Mouse (Mus musculus): Measurements from ENCODE around the gene Olfr552. TPM values are rescaled to one million over a fixed set of nuclear protein-coding genes. Genes with fewer than 3 reads are reported as not detected.
A peak's percentile ranks its signal among the peaks of the same experiment; 100 is the strongest.
"Not testable (repeated sequence)": the region's sequence is repeated elsewhere in the genome, so short reads cannot be mapped to it uniquely, and the experiment has no call there.

Gene Olfr552
- polyA plus RNA-seq, 1 experiment: not detected

- no peak for DNase-seq
- 85% methylated on average over 3 of the region's 3 CpGs for WGBS
- Histone ChIP-seq H3K36me3 (ENCODE audit: control insufficient read depth, insufficient read depth, low read length) (no peaks in the 10 kb centered on the region), H3K4me3 (ENCODE audit: insufficient read depth, low read depth, low read length) (no peak overlapping the region), H3K27ac (ENCODE audit: insufficient read depth, low read depth, low read length) (no peak overlapping the region), H3K4me1 (ENCODE audit: control insufficient read depth, insufficient read depth, low read length) (no peaks in the 10 kb centered on the region), H3K27me3 (replicated peaks; ENCODE audit: control insufficient read depth, insufficient read depth, low read length) (no peaks in the 10 kb centered on the region)
- TF ChIP-seq POLR2A (IDR thresholded peaks at IDR 0.05; ENCODE audit: low read depth, low read length) (no peak), CTCF (conservative IDR thresholded peaks at IDR 0.05; ENCODE audit: insufficient read depth, insufficient read length, low read depth, low read length) (no peak)
These were observed 24.3 kb upstream of the Olfr552 start for GRCm38 (mm10) chr7:102573174-102573830.

DNA sequence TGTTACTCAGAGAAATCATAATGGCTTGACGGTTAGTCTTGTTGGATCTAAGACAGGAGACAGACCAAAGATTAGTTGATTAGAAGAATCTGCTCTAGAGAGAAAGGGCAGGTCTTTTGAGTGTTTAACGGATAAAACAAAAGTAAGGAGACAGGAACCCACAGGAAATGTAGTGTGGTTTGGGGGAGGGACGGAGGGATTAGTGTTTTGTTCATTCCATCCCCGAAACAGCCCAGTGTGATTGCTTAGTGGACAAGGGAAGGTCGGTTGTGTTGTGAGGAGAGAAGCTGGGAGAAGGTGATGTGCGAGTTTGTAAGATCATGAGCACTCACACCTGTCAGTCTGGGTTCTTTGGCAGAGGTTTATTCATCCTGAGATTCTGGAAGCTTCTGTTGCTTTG, 21.6 kb upstream of the Olfr552 start:
- no peaks in the 10 kb centered on the region for H3K36me3 ChIP-seq (ENCODE audit: control insufficient read depth, insufficient read depth, low read length)
- no peak for DNase-seq
- no peak for TF ChIP-seq CTCF (conservative IDR thresholded peaks at IDR 0.05; ENCODE audit: insufficient read depth, insufficient read length, low read depth, low read length)
- no peak for TF ChIP-seq POLR2A (IDR thresholded peaks at IDR 0.05; ENCODE audit: low read depth, low read length)
- no peaks in the 10 kb centered on the region for H3K4me1 ChIP-seq (ENCODE audit: control insufficient read depth, insufficient read depth, low read length)
- H3K27me3 ChIP-seq (replicated peaks; ENCODE audit: control insufficient read depth, insufficient read depth, low read length): no peaks in the 10 kb centered on the region
- 60% methylated on average over 6 of the region's 6 CpGs for WGBS
- H3K27ac ChIP-seq (ENCODE audit: insufficient read depth, low read depth, low read length): no peak overlapping the region
- H3K4me3 ChIP-seq (ENCODE audit: insufficient read depth, low read depth, low read length): no peak overlapping the region

DNA sequence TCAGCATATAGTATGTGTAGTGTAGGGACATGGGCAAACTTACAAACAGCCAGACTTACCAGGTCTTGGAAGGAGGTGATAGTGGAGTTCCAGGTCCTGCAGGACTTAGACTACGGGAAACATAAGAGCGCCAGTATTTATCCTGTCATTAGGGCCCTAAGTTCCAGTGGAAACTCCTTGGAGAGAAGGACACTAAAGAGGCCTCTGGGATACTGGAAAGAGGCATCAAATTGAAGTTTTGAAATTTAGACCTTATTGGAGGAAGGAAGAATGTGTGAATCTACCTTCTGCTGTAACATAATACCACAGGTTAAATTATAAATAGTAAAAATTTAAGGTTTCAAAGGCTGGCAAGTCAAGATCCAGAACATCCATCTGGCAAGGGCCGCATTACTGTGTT, 5.8 kb upstream of the Olfr552 start, which contains the start of gene Olfr551:
Olfr551 (minus strand) TSS at position 101 of the 400 bp plus-strand sequence.
- WGBS: 91% methylated on average over 3 of the region's 3 CpGs
- DNase-seq: no peak
- Histone ChIP-seq H3K4me1 (ENCODE audit: control insufficient read depth, insufficient read depth, low read length) (no peaks in the 10 kb centered on the region), H3K27ac (ENCODE audit: insufficient read depth, low read depth, low read length) (no peak within 1 kb of the TSS), H3K36me3 (ENCODE audit: control insufficient read depth, insufficient read depth, low read length) (no peaks in the 10 kb centered on the region), H3K4me3 (ENCODE audit: insufficient read depth, low read depth, low read length) (no peak within 1 kb of the TSS), H3K27me3 (replicated peaks; ENCODE audit: control insufficient read depth, insufficient read depth, low read length) (no peaks in the 10 kb centered on the region; the same call in 1 of the 2 replicates)
- no peak for TF ChIP-seq POLR2A (IDR thresholded peaks at IDR 0.05; ENCODE audit: low read depth, low read length)
- no peak for TF ChIP-seq CTCF (conservative IDR thresholded peaks at IDR 0.05; ENCODE audit: insufficient read depth, insufficient read length, low read depth, low read length)

DNA sequence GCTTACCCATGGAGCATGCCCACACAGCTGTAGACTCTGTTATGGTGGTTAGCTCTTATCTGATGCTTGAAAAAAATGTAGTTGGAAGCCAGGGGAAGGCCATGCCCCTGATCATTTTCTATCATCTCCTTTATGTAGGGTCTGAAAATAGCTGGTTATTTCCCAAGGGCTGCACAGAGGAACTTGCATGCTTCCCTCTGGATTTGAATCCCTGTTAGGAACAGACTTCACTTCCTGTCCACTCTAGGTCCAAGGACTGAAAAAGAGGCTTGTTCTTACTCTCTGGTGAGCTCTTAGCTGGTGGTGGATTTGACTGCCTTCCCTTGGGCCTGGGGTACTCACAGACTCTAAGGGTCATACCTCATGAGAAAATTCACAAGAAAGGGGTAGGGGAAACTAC, 20.5 kb downstream of the Olfr552 start, which contains the start of gene Olfr553:
Olfr553 (minus strand) TSS at position 101 of the 400 bp plus-strand sequence.
- DNase-seq: no peak
- Histone ChIP-seq H3K36me3 (ENCODE audit: control insufficient read depth, insufficient read depth, low read length) (no peaks in the 10 kb centered on the region), H3K4me3 (ENCODE audit: insufficient read depth, low read depth, low read length) (no peak within 1 kb of the TSS), H3K27me3 (replicated peaks; ENCODE audit: control insufficient read depth, insufficient read depth, low read length) (no peaks in the 10 kb centered on the region), H3K4me1 (ENCODE audit: control insufficient read depth, insufficient read depth, low read length) (no peaks in the 10 kb centered on the region), H3K27ac (ENCODE audit: insufficient read depth, low read depth, low read length) (no peak within 1 kb of the TSS)
- TF ChIP-seq CTCF (conservative IDR thresholded peaks at IDR 0.05; ENCODE audit: insufficient read depth, insufficient read length, low read depth, low read length) (no peak), POLR2A (IDR thresholded peaks at IDR 0.05; ENCODE audit: low read depth, low read length) (no peak)

GRCm38 (mm10) chr7:102619608-102620007, 22.0 kb downstream of the Olfr552 start:
- no peak for TF ChIP-seq CTCF (conservative IDR thresholded peaks at IDR 0.05; ENCODE audit: insufficient read depth, insufficient read length, low read depth, low read length)
- TF ChIP-seq POLR2A (IDR thresholded peaks at IDR 0.05; ENCODE audit: low read depth, low read length): no peak
- H3K36me3 ChIP-seq (ENCODE audit: control insufficient read depth, insufficient read depth, low read length): no peaks in the 10 kb centered on the region
- WGBS: 46% methylated on average over 5 of the region's 5 CpGs
- no peak overlapping the region for H3K27ac ChIP-seq (ENCODE audit: insufficient read depth, low read depth, low read length)
- no peak overlapping the region for H3K4me3 ChIP-seq (ENCODE audit: insufficient read depth, low read depth, low read length)
- H3K4me1 ChIP-seq (ENCODE audit: control insufficient read depth, insufficient read depth, low read length): no peaks in the 10 kb centered on the region
- no peaks in the 10 kb centered on the region for H3K27me3 ChIP-seq (replicated peaks; ENCODE audit: control insufficient read depth, insufficient read depth, low read length)
- DNase-seq: no peak

GRCm38 (mm10) chr7:102620368-102620767, 22.8 kb downstream of the Olfr552 start:
- not testable (repeated sequence) for H3K27ac ChIP-seq (ENCODE audit: insufficient read depth, low read depth, low read length); H3K36me3 ChIP-seq (ENCODE audit: control insufficient read depth, insufficient read depth, low read length); H3K4me1 ChIP-seq (ENCODE audit: control insufficient read depth, insufficient read depth, low read length); H3K4me3 ChIP-seq (ENCODE audit: insufficient read depth, low read depth, low read length); DNase-seq; H3K27me3 ChIP-seq (replicated peaks; ENCODE audit: control insufficient read depth, insufficient read depth, low read length)
- 90% methylated on average over 19 of the region's 19 CpGs for WGBS

DNA sequence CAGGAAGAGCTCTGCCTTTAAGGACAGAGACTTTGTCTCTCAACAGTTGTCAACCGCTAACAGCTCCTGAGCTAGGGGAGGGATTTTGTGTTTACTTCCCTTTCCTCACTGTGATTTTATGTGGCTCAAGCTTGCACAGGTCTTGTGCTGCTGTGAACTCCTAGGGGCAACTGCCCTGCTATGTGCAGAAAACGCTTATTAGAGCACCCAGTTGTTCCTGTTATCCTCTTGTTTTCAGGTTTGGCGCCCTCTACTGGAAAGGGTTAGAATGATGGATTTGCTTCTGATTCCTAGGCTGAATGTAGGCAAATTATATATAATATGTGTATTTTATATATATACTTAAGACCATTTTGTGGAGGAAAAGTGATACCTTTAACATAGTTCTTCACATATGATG, 39.1 kb downstream of the Olfr552 start:
- DNase-seq: peak; percentile 60
- Histone ChIP-seq H3K36me3 (ENCODE audit: control insufficient read depth, insufficient read depth, low read length) (no peaks in the 10 kb centered on the region), H3K27ac (ENCODE audit: insufficient read depth, low read depth, low read length) (no peak overlapping the region), H3K27me3 (replicated peaks; ENCODE audit: control insufficient read depth, insufficient read depth, low read length) (no peaks in the 10 kb centered on the region), H3K4me3 (ENCODE audit: insufficient read depth, low read depth, low read length) (no peak overlapping the region), H3K4me1 (ENCODE audit: control insufficient read depth, insufficient read depth, low read length) (no peaks in the 10 kb centered on the region)
- WGBS: 35% methylated on average over 3 of the region's 3 CpGs
- TF ChIP-seq CTCF (conservative IDR thresholded peaks at IDR 0.05; ENCODE audit: insufficient read depth, insufficient read length, low read depth, low read length): peak; percentile 35; the same call in 1 of the 2 replicates
- TF ChIP-seq POLR2A (IDR thresholded peaks at IDR 0.05; ENCODE audit: low read depth, low read length): no peak

Data from kidney, adult 2 months (tissue).